Mouse (Mus musculus) forebrain, embryonic 16.5 days (tissue): ENCODE results near the gene Mtmr12. TPM values are rescaled to one million over a fixed set of nuclear protein-coding genes. Genes with fewer than 3 reads are reported as not detected.

ENCODE experiments used
- ATAC-seq: fragments of 200-750 bp; cut with Nextera tagmentation; 2 replicates; pipeline ENCODE4 v1.8.0; 2017; ENCODE audit warnings: mild to moderate bottlenecking, moderate library complexity
- H3K27ac ChIP-seq: fragments of 300-500 bp; sonication (generic); 2 replicates; pipeline ENCODE4 v1.5.1; 2014; ENCODE audit warnings: low read length, control low read depth
- H3K27me3 ChIP-seq: fragments of 300-500 bp; sonication (generic); replicated peaks from 2 replicates; pipeline ENCODE4 v1.6.1; 2014; ENCODE audit warnings: low read length; ENCODE audit not compliant: control insufficient read depth, insufficient read depth
- H3K36me3 ChIP-seq: fragments of 300-500 bp; sonication (generic); 2 replicates; pipeline ENCODE4 v1.6.1; 2014; ENCODE audit not compliant: control insufficient read depth, insufficient read depth
- H3K4me1 ChIP-seq: fragments of 300-500 bp; sonication (generic); replicated peaks from 2 replicates; pipeline ENCODE4 v1.6.1; 2014; ENCODE audit warnings: low read length; ENCODE audit not compliant: control insufficient read depth, insufficient read depth
- H3K4me2 ChIP-seq: fragments of 300-500 bp; sonication (generic); 2 replicates; pipeline ENCODE4 v1.6.1; 2014; ENCODE audit warnings: mild to moderate bottlenecking, low read length, control low read depth
- H3K4me3 ChIP-seq: fragments of 300-500 bp; sonication (generic); replicated peaks from 2 replicates; pipeline ENCODE4 v1.5.1; 2014; ENCODE audit warnings: mild to moderate bottlenecking, low read length, control low read depth
- H3K9ac ChIP-seq: fragments of 300-500 bp; sonication (generic); replicated peaks from 2 replicates; pipeline ENCODE4 v1.6.1; 2014; ENCODE audit warnings: low read depth, low read length, control low read depth
- H3K9me3 ChIP-seq: fragments of 300-500 bp; sonication (generic); 2 replicates; pipeline ENCODE4 v1.6.1; 2016; ENCODE audit warnings: low read length; ENCODE audit not compliant: control insufficient read depth
- WGBS: fragments of 180-500 bp; shearing (Covaris S2); extraction: QIAGEN DNeasy Blood & Tissue Kit; methylation state at CpG from one replicate; pipeline ENCODE4 v1.1.7; 2014; 5-methylcytosine and 5-hydroxymethylcytosine counted together
- polyA plus RNA-seq: library from polyadenylated mRNA; unstranded; fragments of >200 nt; fragmentation: Nextera tagmentation; extraction: Ambion mirVana; gene quantifications from 2 replicates; pipeline ENCODE4 v1.2.1, GENCODE M21; 2015

Gene Mtmr12
- polyA plus RNA-seq, 1 experiment from 2014 or later: 10.8 TPM

GRCm38 (mm10) chr15:12308539-12308938 is 103.7 kb downstream of the Mtmr12 start:
- Histone ChIP-seq H3K27ac (no peak overlapping the region), H3K9ac (no peak overlapping the region), H3K4me1 (no peaks in the 10 kb centered on the region), H3K27me3 (no peaks in the 10 kb centered on the region), H3K36me3 (no peaks in the 10 kb centered on the region), H3K4me3 (no peak overlapping the region), H3K4me2 (no peak overlapping the region), H3K9me3 (no peaks in the 10 kb centered on the region)
- ATAC-seq: no peak
- 85% methylated on average over 5 of the region's 5 CpGs for WGBS

- no peaks in the 10 kb centered on the region for H3K9me3 ChIP-seq
- no peaks in the 10 kb centered on the region for H3K36me3 ChIP-seq
- WGBS: 96% methylated on average over 4 of the region's 4 CpGs
- no peak for ATAC-seq
- no peak overlapping the region for H3K4me2 ChIP-seq
- no peaks in the 10 kb centered on the region for H3K27me3 ChIP-seq
- no peaks in the 10 kb centered on the region for H3K4me1 ChIP-seq
- H3K27ac ChIP-seq: no peak overlapping the region
- H3K9ac ChIP-seq: no peak overlapping the region
- H3K4me3 ChIP-seq: no peak overlapping the region
Measured at GRCm38 (mm10) chr15:12310676-12311075, 105.8 kb downstream of the Mtmr12 start.

- Histone ChIP-seq H3K4me2 (no peak overlapping the region), H3K9ac (no peak overlapping the region)
- no peak for ATAC-seq
Measured at GRCm38 (mm10) chr15:12311465-12311864, 106.6 kb downstream of the Mtmr12 start.

GRCm38 (mm10) chr15:12313255-12313654 is 108.4 kb downstream of the Mtmr12 start:
- no peaks in the 10 kb centered on the region for H3K9me3 ChIP-seq
- WGBS: 48% methylated on average over 1 of the region's 1 CpGs
- no peak for ATAC-seq
- H3K36me3 ChIP-seq: no peaks in the 10 kb centered on the region
- no peaks in the 10 kb centered on the region for H3K27me3 ChIP-seq
- H3K4me2 ChIP-seq: no peak overlapping the region
- no peak overlapping the region for H3K27ac ChIP-seq
- H3K4me3 ChIP-seq: no peak overlapping the region
- no peaks in the 10 kb centered on the region for H3K4me1 ChIP-seq
- H3K9ac ChIP-seq: no peak overlapping the region

More at GRCm38 (mm10) chr15:12311465-12311864, 106.6 kb downstream of the Mtmr12 start:
- no peaks in the 10 kb centered on the region for H3K4me1 ChIP-seq
- no peaks in the 10 kb centered on the region for H3K36me3 ChIP-seq
- H3K4me3 ChIP-seq: no peak overlapping the region
- no peaks in the 10 kb centered on the region for H3K9me3 ChIP-seq
- 90% methylated on average over 7 of the region's 7 CpGs for WGBS
- no peak overlapping the region for H3K27ac ChIP-seq
- H3K27me3 ChIP-seq: no peaks in the 10 kb centered on the region

GRCm38 (mm10) chr15:12314584-12314983 is 109.8 kb downstream of the Mtmr12 start:
- Histone ChIP-seq H3K27me3 (no peaks in the 10 kb centered on the region), H3K4me3 (no peak overlapping the region), H3K4me2 (no peak overlapping the region), H3K9me3 (no peaks in the 10 kb centered on the region), H3K4me1 (no peaks in the 10 kb centered on the region), H3K27ac (no peak overlapping the region), H3K36me3 (no peaks in the 10 kb centered on the region), H3K9ac (no peak overlapping the region)
- ATAC-seq: no peak
- WGBS: 87% methylated on average over 5 of the region's 5 CpGs

GRCm38 (mm10) chr15:12315996-12316395 is 111.2 kb downstream of the Mtmr12 start:
- no peaks in the 10 kb centered on the region for H3K36me3 ChIP-seq
- no peaks in the 10 kb centered on the region for H3K9me3 ChIP-seq
- peaks cover 5% of the 10 kb centered on the region for H3K4me1 ChIP-seq
- no peak overlapping the region for H3K4me3 ChIP-seq
- ATAC-seq: no peak
- no peak overlapping the region for H3K9ac ChIP-seq
- H3K4me2 ChIP-seq: no peak overlapping the region
- H3K27ac ChIP-seq: no peak overlapping the region
- H3K27me3 ChIP-seq: 0 out of 2 replicates have a peak, but pooled peaks cover 3% of the 10 kb centered on the region
- 78% methylated on average over 2 of the region's 2 CpGs for whole genome bisulfite sequencing

GRCm38 (mm10) chr15:12317290-12317689 is 112.5 kb downstream of the Mtmr12 start:
- Histone ChIP-seq H3K9me3 (no peaks in the 10 kb centered on the region), H3K27me3 (0 out of 2 replicates have a peak, but pooled peaks cover 3% of the 10 kb centered on the region), H3K4me3 (no peak overlapping the region), H3K36me3 (no peaks in the 10 kb centered on the region), H3K4me1 (peaks cover 5% of the 10 kb centered on the region), H3K4me2 (no peak overlapping the region), H3K27ac (no peak overlapping the region), H3K9ac (no peak overlapping the region)
- ATAC-seq: no peak
- 90% methylated on average over 5 of the region's 5 CpGs for WGBS

GRCm38 (mm10) chr15:12318451-12318850 is 113.6 kb downstream of the Mtmr12 start:
- H3K27me3 ChIP-seq: 0 out of 2 replicates have a peak, but pooled peaks cover 3% of the 10 kb centered on the region
- no peaks in the 10 kb centered on the region for H3K36me3 ChIP-seq
- no peak overlapping the region for H3K4me2 ChIP-seq
- 82% methylated on average over 8 of the region's 8 CpGs for WGBS
- no peak overlapping the region for H3K9ac ChIP-seq
- H3K27ac ChIP-seq: no peak overlapping the region
- ATAC-seq: no peak
- H3K4me3 ChIP-seq: no peak overlapping the region
- peaks cover 14% of the 10 kb centered on the region for H3K4me1 ChIP-seq
- H3K9me3 ChIP-seq: no peaks in the 10 kb centered on the region

GRCm38 (mm10) chr15:12319889-12320288 is 115.1 kb downstream of the Mtmr12 start:
- Histone ChIP-seq H3K27me3 (0 out of 2 replicates have a peak, but pooled peaks cover 3% of the 10 kb centered on the region), H3K4me2 (no peak overlapping the region), H3K9ac (no peak overlapping the region), H3K4me3 (no peak overlapping the region), H3K27ac (no peak overlapping the region), H3K9me3 (no peaks in the 10 kb centered on the region), H3K36me3 (no peaks in the 10 kb centered on the region), H3K4me1 (peaks cover 24% of the 10 kb centered on the region)
- 51% methylated on average over 5 of the region's 5 CpGs for WGBS
- ATAC-seq: no peak
